Mouse (Mus musculus) liver, adult 2 months (tissue): Measurements from ENCODE around the gene Tbc1d10c.

Experiments
- CTCF ChIP-seq: fragments of 200-500 bp; IDR thresholded peaks from 2 replicates; pipeline ENCODE4 v1.5.1; 2011; ENCODE audit warnings: low read depth, low read length, control low read depth
- POLR2A ChIP-seq: fragments of 200-500 bp; IDR thresholded peaks from 2 replicates; pipeline ENCODE4 v1.6.1; 2011; ENCODE audit warnings: low read length, control low read depth; ENCODE audit not compliant: insufficient read depth; ENCODE audit errors: extremely low read depth

DNA sequence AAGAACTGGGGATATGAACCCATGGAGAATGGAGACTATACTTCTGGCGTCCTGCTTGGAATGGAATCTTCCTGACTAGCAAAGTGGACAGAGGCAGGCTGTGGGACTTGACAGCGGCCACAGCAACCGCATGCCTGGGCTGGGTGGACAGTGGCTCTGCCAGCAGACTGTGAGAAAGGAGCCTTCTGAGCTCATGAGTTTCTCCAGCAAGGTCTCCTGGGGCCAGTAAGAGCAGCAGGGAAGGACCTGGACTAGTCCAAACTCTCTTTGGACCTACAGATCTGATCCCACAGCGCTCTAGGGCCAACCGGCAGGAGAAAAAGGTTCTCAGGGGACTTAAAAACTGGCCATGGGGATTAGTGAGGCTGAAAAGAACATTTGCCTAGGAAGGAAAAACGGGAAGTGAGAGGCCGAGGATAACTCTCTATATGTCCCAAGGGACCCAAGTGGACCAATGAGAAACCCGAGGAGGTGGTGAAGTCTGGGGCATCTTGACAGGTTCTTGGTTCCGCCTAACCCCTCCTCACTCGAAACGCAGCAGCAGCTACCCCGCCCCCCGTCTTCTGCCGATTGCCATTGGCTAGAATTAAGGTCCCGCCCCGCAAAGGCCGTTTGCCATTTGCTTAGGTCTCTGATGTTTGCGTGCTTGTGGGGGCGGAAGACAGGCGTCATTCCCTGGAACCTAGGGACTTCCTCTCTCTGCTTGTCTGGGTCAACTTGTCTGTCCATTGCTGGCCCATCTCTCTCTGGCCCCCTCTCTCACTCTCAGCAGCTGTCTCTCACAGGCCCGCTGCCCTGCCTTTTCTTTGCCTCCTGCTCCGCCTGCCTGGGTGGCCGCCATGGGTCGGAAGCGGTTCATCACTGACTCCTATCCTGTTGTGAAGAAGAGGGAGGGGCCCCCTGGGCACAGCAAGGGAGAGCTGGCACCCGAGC lies 40.4 kb upstream of the Tbc1d10c start, which contains the start of gene Pold4:
- TF ChIP-seq CTCF (no peak), POLR2A (peak; percentile 63; the same call in 1 of the 2 replicates)
